Comparison of ENCODE assay signal across 18 mouse cellular contexts in the genomic region with DNA sequence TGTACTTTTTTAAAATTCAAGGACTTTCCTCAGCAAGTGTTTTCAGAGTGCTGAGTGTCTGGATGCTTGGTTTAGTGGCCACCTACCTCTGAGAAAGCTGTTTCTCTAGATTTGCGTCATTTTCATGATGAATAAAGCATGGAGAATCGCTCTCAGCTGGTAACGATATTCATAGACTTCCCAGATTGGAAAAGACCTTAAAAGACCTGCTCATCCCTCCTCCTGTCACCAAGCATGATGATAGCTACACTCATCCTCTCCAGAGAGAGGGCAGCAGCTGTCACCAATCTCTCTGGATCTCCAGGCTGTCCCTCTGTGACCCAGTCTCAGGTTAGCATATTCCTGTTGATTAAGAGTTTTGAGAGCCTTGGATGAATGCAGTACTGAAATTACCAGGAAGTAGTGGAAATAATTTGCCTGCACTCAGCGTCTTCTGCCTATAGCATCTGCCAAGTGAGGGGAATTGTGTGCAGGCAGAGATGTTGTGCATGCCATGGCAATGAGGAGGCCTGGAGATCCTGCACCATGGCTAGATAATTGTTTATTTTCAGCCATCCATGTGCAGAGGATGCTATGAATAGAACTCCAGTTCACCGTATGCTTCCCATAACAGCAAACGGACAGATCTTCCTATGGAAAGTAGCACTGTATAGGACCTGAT.
DNase-seq lines count a peak whose midpoint lies in the region; ATAC-seq lines count a peak whose summit lies in the region.
"Had no signal": no experiment of that assay in that cellular context is flagged by ENCODE, and none has a peak within 500 bp of the region (broad histone marks: within the 10 kb centered on the region; RNA-seq: fewer than 3 reads in every experiment).

No protein-coding gene starts in this region.

- intact Hi-C loops in left cerebral cortex, postnatal 4 days (cut with DNase I), result no loop called here

- DNase-seq in left cerebral cortex, adult 18-20 months (ENCODE audit: low spot score in 2 of 2), result peak; percentile 5 to 39
- no peak for DNase-seq in left cerebral cortex, postnatal 4 days
- peak; percentile 20 to 39 for DNase-seq in frontal cortex, postnatal 10 days (ENCODE audit: low spot score in 2 of 2)
- peak; percentile 15 to 44 for DNase-seq in left cerebral cortex, adult 9 months (ENCODE audit: low spot score in 2 of 2)
- peak; percentile 38 for DNase-seq in right cerebral cortex, postnatal 25 days
- DNase-seq in adrenal gland, adult 2 months, result no peak
- no peak for DNase-seq in embryo, embryonic 9.5 days (ENCODE audit: extremely low spot score)
- DNase-seq: adrenal gland, postnatal 14 days; cerebellum, adult 11-12 months; gastrocnemius, postnatal 25 days; kidney, adult 11 months; liver, embryonic 13.5 days; lung, postnatal 4 days; spleen, adult 18-20 months; thymus, postnatal 4 days had no signal

- ATAC-seq in CD4-positive, CD25-positive, alpha-beta regulatory T cell, adult 4 months, result no peak
- ATAC-seq: forebrain, embryonic 16.5 days; hindbrain, postnatal 0 days had no signal

Comparison
In these comparisons a context has a peak if more than half of its experiments do, and no peak if none do; other contexts are left out.
1. DNase-seq: peak in left cerebral cortex, adult 18-20 months (2 of 2), frontal cortex, postnatal 10 days (2 of 2), left cerebral cortex, adult 9 months (2 of 2) and right cerebral cortex, postnatal 25 days (single experiment); none in left cerebral cortex, postnatal 4 days (single experiment), adrenal gland, adult 2 months (single experiment) and embryo, embryonic 9.5 days (single experiment).